Mouse (Mus musculus): ENCODE measurements around the gene Cfap161. TPM values are rescaled to one million over a fixed set of nuclear protein-coding genes. Genes with fewer than 3 reads are reported as not detected.
A peak's percentile ranks its signal among the peaks of the same experiment; 100 is the strongest.

The Cfap161 gene
- polyA plus RNA-seq, 1 experiment from 2014 or later = 1.5 TPM

DNA sequence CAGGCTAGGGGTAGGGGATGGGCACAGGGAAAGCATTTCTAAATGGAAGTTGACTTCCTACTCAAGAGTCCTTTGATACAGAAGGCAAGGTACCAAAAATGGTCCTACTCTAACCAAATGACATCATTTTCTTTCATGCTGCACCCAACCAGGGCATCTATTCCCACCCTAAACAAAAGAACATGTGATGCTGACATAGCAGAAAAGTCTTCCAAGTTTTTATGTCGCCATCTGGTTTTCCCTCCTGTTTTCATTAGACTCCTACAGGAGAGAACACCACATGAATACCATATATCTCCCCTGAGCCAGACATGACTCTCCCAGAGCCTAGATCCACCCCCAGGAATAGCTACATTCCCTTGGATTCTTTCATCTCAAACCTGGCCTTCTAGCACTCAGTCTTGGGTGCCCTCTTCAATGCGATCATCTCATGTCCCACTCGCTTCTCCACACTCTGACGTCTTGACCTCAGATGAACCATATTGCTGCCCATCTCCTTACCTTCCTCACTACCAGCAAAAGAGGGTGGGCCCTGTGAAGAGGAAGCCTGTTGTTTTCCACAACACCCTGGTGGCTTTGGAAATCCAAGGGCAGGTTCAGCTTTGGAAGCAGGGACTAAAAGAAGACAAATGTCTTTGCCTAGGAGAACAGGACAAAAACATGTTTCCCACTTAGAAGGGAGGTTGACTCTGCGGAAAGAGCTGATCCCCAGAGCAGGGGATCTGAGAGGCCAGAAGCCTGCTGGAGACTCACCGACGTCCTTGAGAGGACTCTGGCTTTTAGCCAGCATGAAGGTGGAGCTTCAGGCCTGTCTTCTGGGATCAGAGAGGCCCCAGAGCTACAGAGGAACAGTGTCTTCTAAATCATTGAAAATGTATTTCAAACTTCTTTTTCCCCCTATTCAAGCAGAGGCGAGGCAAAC, 6.1 kb upstream of the Cfap161 start:
- no peaks in the 10 kb centered on the region for H3K9me3 ChIP-seq
- 82% methylated on average over 8 of the region's 8 CpGs for WGBS

DNA sequence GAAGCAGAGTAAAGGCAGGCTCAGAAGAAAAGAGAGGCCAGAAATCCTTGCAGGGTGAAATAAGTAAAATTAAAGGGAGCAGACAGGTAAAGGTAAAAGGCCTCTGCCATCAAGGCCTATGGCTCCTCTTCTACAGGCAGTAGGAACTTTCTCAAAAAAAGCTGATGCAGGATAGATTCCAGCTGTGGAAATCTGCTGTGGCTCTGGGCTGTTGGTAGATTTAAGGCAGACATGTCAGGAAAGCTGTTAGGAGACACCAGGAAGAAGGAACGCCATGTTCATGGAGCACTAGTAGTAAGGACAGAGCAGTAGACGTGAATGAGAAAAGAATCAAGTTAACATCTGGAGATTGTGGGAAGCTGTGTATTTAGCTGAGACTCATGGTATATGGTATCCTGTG, 5.4 kb upstream of the Cfap161 start:
- H3K9me3 ChIP-seq = no peaks in the 10 kb centered on the region

More for the DNA sequence above, 6.1 kb upstream of the Cfap161 start:
- Histone ChIP-seq H3K27me3 (replicated peaks) (no peaks in the 10 kb centered on the region), H3K4me1 (no peaks in the 10 kb centered on the region), H3K4me3 (no peak overlapping the region), H3K4me2 (no peak overlapping the region), H3K27ac (no peak overlapping the region), H3K9ac (no peak overlapping the region), H3K36me3 (replicated peaks) (no peaks in the 10 kb centered on the region)
- ATAC-seq (replicated peaks) = no peak

GRCm38 (mm10) chr7:83798004-83798403, 3.3 kb upstream of the Cfap161 start:
- ATAC-seq (replicated peaks) = no peak
- no peak overlapping the region for H3K9ac ChIP-seq
- H3K27me3 ChIP-seq (replicated peaks) = no peaks in the 10 kb centered on the region
- no peaks in the 10 kb centered on the region for H3K36me3 ChIP-seq (replicated peaks)
- no peak overlapping the region for H3K4me3 ChIP-seq
- H3K4me2 ChIP-seq = no peak overlapping the region
- peaks cover 6% of the 10 kb centered on the region; the same call in 1 of the 2 replicates for H3K4me1 ChIP-seq
- no peaks in the 10 kb centered on the region for H3K9me3 ChIP-seq
- no peak overlapping the region for H3K27ac ChIP-seq

More for the DNA sequence above, 5.4 kb upstream of the Cfap161 start:
- WGBS = 97% methylated on average over 2 of the region's 2 CpGs
- Histone ChIP-seq H3K4me2 (no peak overlapping the region), H3K36me3 (replicated peaks) (no peaks in the 10 kb centered on the region), H3K27me3 (replicated peaks) (no peaks in the 10 kb centered on the region), H3K9ac (no peak overlapping the region), H3K4me1 (no peaks in the 10 kb centered on the region), H3K4me3 (no peak overlapping the region), H3K27ac (no peak overlapping the region)
- ATAC-seq (replicated peaks) = no peak

- no peak for ATAC-seq (replicated peaks)
- H3K27ac ChIP-seq = no peak overlapping the region
- no peaks in the 10 kb centered on the region for H3K9me3 ChIP-seq
- H3K27me3 ChIP-seq (replicated peaks) = no peaks in the 10 kb centered on the region
- H3K4me2 ChIP-seq = no peak overlapping the region
- no peaks in the 10 kb centered on the region for H3K36me3 ChIP-seq (replicated peaks)
- H3K4me3 ChIP-seq = no peak overlapping the region
- H3K4me1 ChIP-seq = peaks cover 6% of the 10 kb centered on the region; the same call in 1 of the 2 replicates
- no peak overlapping the region for H3K9ac ChIP-seq
- 50% methylated on average over 5 of the region's 5 CpGs for WGBS
Measured at GRCm38 (mm10) chr7:83796177-83796576, 1.5 kb upstream of the Cfap161 start.

- Histone ChIP-seq H3K4me2 (peak overlapping the region; percentile 43), H3K9me3 (no peaks in the 10 kb centered on the region), H3K27ac (no peak overlapping the region), H3K4me1 (peaks cover 6% of the 10 kb centered on the region; the same call in 1 of the 2 replicates), H3K4me3 (0 out of 2 replicates have a peak overlapping the region, but pooled peaks have one; percentile 11), H3K36me3 (replicated peaks) (no peaks in the 10 kb centered on the region), H3K27me3 (replicated peaks) (no peaks in the 10 kb centered on the region), H3K9ac (peak overlapping the region; percentile 13; the same call in 1 of the 2 replicates)
- peak; percentile 31 for ATAC-seq (replicated peaks)
- WGBS = 42% methylated on average over 11 of the region's 11 CpGs
Measured at GRCm38 (mm10) chr7:83794006-83794683, 535 bp downstream of the Cfap161 start.

- H3K4me2 ChIP-seq = no peak overlapping the region
- H3K27me3 ChIP-seq (replicated peaks) = no peaks in the 10 kb centered on the region
- H3K27ac ChIP-seq = no peak overlapping the region
- H3K9me3 ChIP-seq = no peaks in the 10 kb centered on the region
- no peak overlapping the region for H3K9ac ChIP-seq
- ATAC-seq (replicated peaks) = no peak
- no peak overlapping the region for H3K4me3 ChIP-seq
- WGBS = 87% methylated on average over 4 of the region's 4 CpGs
- H3K36me3 ChIP-seq (replicated peaks) = no peaks in the 10 kb centered on the region
- no peaks in the 10 kb centered on the region for H3K4me1 ChIP-seq
Measured at GRCm38 (mm10) chr7:83780881-83781280, 13.8 kb downstream of the Cfap161 start.

GRCm38 (mm10) chr7:83780026-83780425, 14.7 kb downstream of the Cfap161 start:
- no peak for ATAC-seq (replicated peaks)
- H3K4me1 ChIP-seq = no peaks in the 10 kb centered on the region
- no peaks in the 10 kb centered on the region for H3K27me3 ChIP-seq (replicated peaks)
- no peaks in the 10 kb centered on the region for H3K36me3 ChIP-seq (replicated peaks)
- no peak overlapping the region for H3K27ac ChIP-seq
- 84% methylated on average over 4 of the region's 4 CpGs for WGBS
- H3K9ac ChIP-seq = no peak overlapping the region
- H3K9me3 ChIP-seq = no peaks in the 10 kb centered on the region
- no peak overlapping the region for H3K4me3 ChIP-seq
- H3K4me2 ChIP-seq = no peak overlapping the region

DNA sequence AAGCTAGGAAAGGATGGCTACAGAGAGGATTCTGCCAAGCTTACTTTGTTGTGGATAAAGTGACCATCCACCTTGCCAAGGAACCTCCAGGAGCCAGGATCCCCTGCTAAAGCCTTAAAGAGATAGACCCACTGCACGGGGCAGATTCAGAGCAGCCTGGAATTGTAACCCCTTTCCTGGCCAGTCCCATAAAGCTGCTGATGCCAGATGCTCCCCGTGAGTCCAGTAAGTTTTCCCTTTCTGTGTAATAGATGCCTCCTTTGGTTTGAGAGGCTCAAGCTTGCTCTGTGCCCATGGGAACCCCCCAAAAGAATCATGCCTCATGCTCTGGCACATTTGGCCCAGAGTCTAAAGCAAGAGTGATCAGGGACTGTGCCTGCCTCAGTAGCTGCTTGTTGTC, 15.7 kb downstream of the Cfap161 start:
- H3K27ac ChIP-seq = no peak overlapping the region
- H3K4me2 ChIP-seq = no peak overlapping the region
- whole genome bisulfite sequencing = 84% methylated on average over 2 of the region's 2 CpGs
- no peaks in the 10 kb centered on the region for H3K36me3 ChIP-seq (replicated peaks)
- H3K4me1 ChIP-seq = no peaks in the 10 kb centered on the region
- no peak overlapping the region for H3K9ac ChIP-seq
- H3K9me3 ChIP-seq = no peaks in the 10 kb centered on the region
- no peak overlapping the region for H3K4me3 ChIP-seq
- no peak for ATAC-seq (replicated peaks)
- no peaks in the 10 kb centered on the region for H3K27me3 ChIP-seq (replicated peaks)

DNA sequence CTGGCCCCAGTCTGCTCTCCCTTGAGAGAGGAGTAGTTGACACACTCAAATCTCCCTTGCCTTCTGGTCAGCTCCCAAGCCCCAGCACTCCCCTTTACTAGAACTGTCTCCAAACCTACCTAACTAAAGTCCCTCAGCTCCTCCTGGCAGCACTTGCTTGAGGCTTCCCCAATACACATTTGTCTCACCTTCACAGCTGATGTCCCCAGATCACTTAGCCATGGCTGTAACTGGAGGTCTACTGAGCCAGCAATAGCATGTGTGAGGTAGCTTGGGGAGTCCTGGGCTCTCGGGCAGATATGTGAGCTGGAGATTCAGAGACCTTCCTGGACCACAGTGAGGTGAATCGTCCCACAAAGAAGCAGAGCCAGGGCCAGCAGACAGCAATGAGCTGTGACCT, 16.2 kb downstream of the Cfap161 start:
- H3K4me2 ChIP-seq = no peak overlapping the region
- 85% methylated on average over 2 of the region's 2 CpGs for WGBS
- no peaks in the 10 kb centered on the region for H3K36me3 ChIP-seq (replicated peaks)
- no peak overlapping the region for H3K4me3 ChIP-seq
- no peaks in the 10 kb centered on the region for H3K27me3 ChIP-seq (replicated peaks)
- no peak for ATAC-seq (replicated peaks)
- no peak overlapping the region for H3K9ac ChIP-seq
- H3K27ac ChIP-seq = no peak overlapping the region
- no peaks in the 10 kb centered on the region for H3K9me3 ChIP-seq
- no peaks in the 10 kb centered on the region for H3K4me1 ChIP-seq

- H3K27ac ChIP-seq = no peak overlapping the region
- no peak for ATAC-seq (replicated peaks)
- no peak overlapping the region for H3K4me3 ChIP-seq
- H3K27me3 ChIP-seq (replicated peaks) = no peaks in the 10 kb centered on the region
- no peak overlapping the region for H3K9ac ChIP-seq
- WGBS = 27% methylated on average over 5 of the region's 5 CpGs
- H3K9me3 ChIP-seq = no peaks in the 10 kb centered on the region
- H3K4me2 ChIP-seq = no peak overlapping the region
- no peaks in the 10 kb centered on the region for H3K4me1 ChIP-seq
- H3K36me3 ChIP-seq (replicated peaks) = no peaks in the 10 kb centered on the region
Measured at GRCm38 (mm10) chr7:83774721-83775120, 20.0 kb downstream of the Cfap161 start.

GRCm38 (mm10) chr7:83763674-83764073, 31.0 kb downstream of the Cfap161 start:
- no peak for ATAC-seq (replicated peaks)
- Histone ChIP-seq H3K27me3 (replicated peaks) (no peaks in the 10 kb centered on the region), H3K27ac (no peak overlapping the region), H3K36me3 (replicated peaks) (no peaks in the 10 kb centered on the region), H3K4me2 (no peak overlapping the region), H3K4me1 (no peaks in the 10 kb centered on the region), H3K4me3 (no peak overlapping the region), H3K9ac (no peak overlapping the region), H3K9me3 (no peaks in the 10 kb centered on the region)
- WGBS = 81% methylated on average over 3 of the region's 3 CpGs

GRCm38 (mm10) chr7:83762336-83762735, 32.3 kb downstream of the Cfap161 start:
- Histone ChIP-seq H3K9me3 (no peaks in the 10 kb centered on the region), H3K27me3 (replicated peaks) (no peaks in the 10 kb centered on the region), H3K4me2 (no peak overlapping the region), H3K4me1 (no peaks in the 10 kb centered on the region), H3K4me3 (no peak overlapping the region), H3K36me3 (replicated peaks) (no peaks in the 10 kb centered on the region), H3K9ac (no peak overlapping the region), H3K27ac (no peak overlapping the region)
- no peak for ATAC-seq (replicated peaks)
- WGBS = 86% methylated on average over 5 of the region's 5 CpGs
